Mouse (Mus musculus) MEL (cell line): ENCODE results near the gene Tmc8.

Source experiments
- CTCF ChIP-seq, 3 experiments: IDR thresholded peaks in 2 of 3; conservative IDR thresholded peaks in 1 of 3; 2 replicates each; pipeline ENCODE4 v1.5.1; 2011 to 2012; ENCODE audit warnings: low read length in 3 of 3, low read depth in 2 of 3, mild to moderate bottlenecking in 2 of 3, improper control_type of control experiment in 1 of 3, inconsistent platforms in 1 of 3, mixed read lengths in 1 of 3, moderate library complexity in 1 of 3; ENCODE audit not compliant: control insufficient read depth in 1 of 3, insufficient read depth in 1 of 3, poor library complexity in 1 of 3, severe bottlenecking in 1 of 3
- EP300 ChIP-seq, 2 experiments: IDR thresholded peaks; 2 replicates each; pipeline ENCODE4 v1.6.1; 2011; ENCODE audit warnings: improper control_type of control experiment in 2 of 2, low read length in 2 of 2, low read depth in 1 of 2, mild to moderate bottlenecking in 1 of 2
- MXI1 ChIP-seq: IDR thresholded peaks from 2 replicates; pipeline ENCODE4 v1.6.1; 2011; ENCODE audit warnings: mild to moderate bottlenecking, low read depth, low read length, improper control_type of control experiment
- MYC ChIP-seq: IDR thresholded peaks from 2 replicates; pipeline ENCODE4 v1.6.1; 2011; ENCODE audit warnings: low read depth, mild to moderate bottlenecking, low read length, improper control_type of control experiment, moderate library complexity
- POLR2AphosphoS2 ChIP-seq: IDR thresholded peaks from 2 replicates; pipeline ENCODE4 v1.6.1; 2011; ENCODE audit warnings: low read length, improper control_type of control experiment
- POLR2AphosphoS5 ChIP-seq: IDR thresholded peaks from 2 replicates; pipeline ENCODE4 v1.6.1; 2012; ENCODE audit warnings: low read depth, borderline replicate concordance, mild to moderate bottlenecking, inconsistent platforms, low read length, moderate library complexity, mixed read lengths
- SMC3 ChIP-seq: IDR thresholded peaks from 2 replicates; pipeline ENCODE4 v1.6.1; 2011; ENCODE audit warnings: low read depth, low read length, improper control_type of control experiment
- TAL1 ChIP-seq: IDR thresholded peaks from 2 replicates; pipeline ENCODE4 v1.6.1; 2012; ENCODE audit warnings: mild to moderate bottlenecking, inconsistent platforms, low read length, moderate library complexity, mixed read lengths
- USF1 ChIP-seq: IDR thresholded peaks from 2 replicates; pipeline ENCODE4 v1.6.1; 2014; ENCODE audit warnings: low read depth, mild to moderate bottlenecking, inconsistent platforms, low read length, improper control_type of control experiment, moderate library complexity

- TF ChIP-seq POLR2AphosphoS2, result no peak
- no peak for TF ChIP-seq CTCF (IDR thresholded peaks at IDR 0.05 in 2 of 3, conservative IDR thresholded peaks at IDR 0.05 in 1 of 3; ENCODE audit: control insufficient read depth in 1 of 3, insufficient read depth in 1 of 3, low read depth in 2 of 3, low read length in 3 of 3, poor library complexity in 1 of 3, severe bottlenecking in 1 of 3)
- no peak for TF ChIP-seq MYC
- no peak for TF ChIP-seq USF1
- TF ChIP-seq MXI1, result no peak
- no peak for TF ChIP-seq EP300 (IDR thresholded peaks at IDR 0.05; ENCODE audit: low read depth in 1 of 2, low read length in 2 of 2)
- no peak for TF ChIP-seq SMC3
- TF ChIP-seq POLR2AphosphoS5, result no peak
- no peak for TF ChIP-seq TAL1
Measured at GRCm38 (mm10) chr11:117820173-117820572, 38.3 kb downstream of the Tmc8 start.
